Mouse (Mus musculus): Measurements from ENCODE around the gene Pcyt1a.

Pcyt1a gene

GRCm38 (mm10) chr16:32520372-32520748 is 89.6 kb downstream of the Pcyt1a start:
- in situ Hi-C loops (cut with MboI; ENCODE audit: unreplicated experiment in 2 of 2) = no loop called here

- in situ Hi-C loops (cut with MboI; ENCODE audit: unreplicated experiment in 2 of 2) = no loop called here
These were observed 92.0 kb downstream of the Pcyt1a start for GRCm38 (mm10) chr16:32522578-32523194.

GRCm38 (mm10) chr16:32523462-32524243 is 92.9 kb downstream of the Pcyt1a start:
- in situ Hi-C loops (cut with MboI; ENCODE audit: unreplicated experiment in 2 of 2) = no loop called here

DNA sequence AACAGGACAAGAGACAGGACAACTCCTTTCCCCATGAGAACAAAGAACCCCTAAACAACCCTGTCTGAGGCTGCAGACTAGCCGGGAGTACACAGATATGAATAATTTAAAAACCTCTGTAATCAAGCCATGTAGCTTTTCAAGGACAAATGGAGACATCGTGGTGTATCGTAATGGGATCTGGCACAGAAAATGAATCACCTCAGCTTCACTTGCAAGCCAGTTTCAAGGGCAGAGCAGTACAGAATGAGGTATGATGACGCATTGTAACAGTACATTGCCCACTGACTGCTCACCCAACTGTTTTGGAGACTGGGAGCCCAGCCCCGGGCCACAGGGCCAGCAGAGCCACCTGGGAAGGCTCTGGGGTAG is 93.5 kb downstream of the Pcyt1a start:
- in situ Hi-C loops (cut with MboI; ENCODE audit: unreplicated experiment in 2 of 2) = no loop called here
